8 mouse cellular contexts compared by ENCODE assay signal in genomic region chr13:98504661-98505488, GRCm38 (mm10). TPM values are rescaled to one million over a fixed set of nuclear protein-coding genes. Genes with fewer than 3 reads are reported as not detected.
A peak's percentile ranks its signal among the peaks of the same experiment; 100 is the strongest.
DNase-seq lines count a peak whose midpoint lies in the region; ATAC-seq and TF ChIP-seq lines count a peak whose summit lies in the region.

No protein-coding gene starts in this region.

- H3K27ac ChIP-seq in gastrocnemius, adult 2 months = no peak overlapping the region
- no peak overlapping the region for H3K27ac ChIP-seq in heart, embryonic 14.5 days (replicated peaks in 1 of 2; ENCODE audit: control insufficient read depth in 1 of 2, insufficient read depth in 1 of 2, low read depth in 2 of 2, low read length in 2 of 2)
- H3K27ac ChIP-seq in limb, embryonic 13.5 days = no peak overlapping the region

- H3K4me2 ChIP-seq in heart, embryonic 14.5 days (ENCODE audit: low read length) = peak overlapping the region; percentile 67
- peak overlapping the region; percentile 88 for H3K4me2 ChIP-seq in limb, embryonic 13.5 days (replicated peaks)

- no peak for TF ChIP-seq POLR2A in brain, embryonic 14.5 days (IDR thresholded peaks at IDR 0.05; ENCODE audit: borderline replicate concordance, extremely low read depth, insufficient read depth, insufficient read length, poor library complexity, severe bottlenecking)

- H3K27me3 ChIP-seq in heart, embryonic 14.5 days (ENCODE audit: control insufficient read depth, insufficient read depth, low read length) = peaks cover 82% of the 10 kb centered on the region
- peaks cover 82% of the 10 kb centered on the region for H3K27me3 ChIP-seq in limb, embryonic 13.5 days

- peak overlapping the region; percentile 68 for H3K4me3 ChIP-seq in gastrocnemius, adult 2 months
- peak overlapping the region; percentile 37 to 42 for H3K4me3 ChIP-seq in heart, embryonic 14.5 days (ENCODE audit: control insufficient read depth in 1 of 2, insufficient read depth in 1 of 2, low read depth in 1 of 2, low read length in 2 of 2)
- peak overlapping the region; percentile 47 for H3K4me3 ChIP-seq in limb, embryonic 13.5 days

- TF ChIP-seq CTCF in gastrocnemius, adult 2 months (IDR thresholded peaks at IDR 0.05) = no peak
- no peak for TF ChIP-seq CTCF in brain, embryonic 14.5 days (IDR thresholded peaks at IDR 0.05; ENCODE audit: borderline replicate concordance, extremely low read depth, insufficient read depth, insufficient read length)

- ATAC-seq in heart, embryonic 14.5 days (ENCODE audit: insufficient number of reproducible peaks, insufficient read depth, low FRiP score, low read depth) = no peak
- peak; percentile 46 for ATAC-seq in limb, embryonic 13.5 days (ENCODE audit: low FRiP score, low read depth)

- under 1% methylated on average over 51 of the region's 51 CpGs for WGBS in heart, embryonic 14.5 days
- under 1% methylated on average over 47 of the region's 51 CpGs for WGBS in limb, embryonic 13.5 days

- no peaks in the 10 kb centered on the region for H3K36me3 ChIP-seq in heart, embryonic 14.5 days (ENCODE audit: control insufficient read depth, insufficient read depth, low read length)
- H3K36me3 ChIP-seq in limb, embryonic 13.5 days = no peaks in the 10 kb centered on the region

- H3K4me1 ChIP-seq in heart, embryonic 14.5 days (ENCODE audit: control insufficient read depth in 2 of 2, insufficient read depth in 2 of 2, low read length in 2 of 2) = peaks cover 12 to 17% of the 10 kb centered on the region in 2 experiments
- H3K4me1 ChIP-seq in limb, embryonic 13.5 days = peaks cover 34% of the 10 kb centered on the region

- no peak overlapping the region for H3K9ac ChIP-seq in heart, embryonic 14.5 days (ENCODE audit: low read length)
- H3K9ac ChIP-seq in limb, embryonic 13.5 days = peak overlapping the region; percentile 54

- no peaks in the 10 kb centered on the region; the same call in 1 of the 2 replicates for H3K9me3 ChIP-seq in heart, embryonic 14.5 days (ENCODE audit: control insufficient read depth, low read length)
- H3K9me3 ChIP-seq in limb, embryonic 13.5 days = no peaks in the 10 kb centered on the region

- intact Hi-C loops in gastrocnemius, adult 2 months (cut with DNase I) = loop anchor here (10.0 kb wide), 1 partner anchor 150 kb away; the partner anchor contains the start of gene Foxd1

- peak; percentile 63 for DNase-seq in gastrocnemius, adult 2 months
- no peak for DNase-seq in gastrocnemius, postnatal 25 days
- peak; percentile 56 for DNase-seq in brain, embryonic 14.5 days (ENCODE audit: low read depth)
- DNase-seq in retina, embryonic 14.5 days (ENCODE audit: low spot score) = peak; percentile 72
- DNase-seq in cerebellum, adult 9-10 months = no peak
- no peak for DNase-seq in layer of hippocampus, postnatal 10 days (ENCODE audit: low spot score in 2 of 2)

RNA-seq across cellular contexts. Expression of gene Gm10320, which starts 13.1 kb away (rescaled TPM):
- total RNA-seq in gastrocnemius, adult 2 months (2021) = not detected
- total RNA-seq in gastrocnemius, postnatal 25 days (2021) = not detected
- 0.71 and 0.98 TPM in 2 replicates for polyA plus RNA-seq in brain, embryonic 14.5 days (2012; rRNA removed)
- 0.81 and 1.2 TPM in 2 replicates for polyA plus RNA-seq in heart, embryonic 14.5 days (2014; fragmentation: Nextera tagmentation; extraction: Ambion mirVana)
- 1.8 and 3.4 TPM in 2 replicates for polyA plus RNA-seq in limb, embryonic 13.5 days (2015; fragmentation: Nextera tagmentation; extraction: Ambion mirVana)
- total RNA-seq in layer of hippocampus, postnatal 10 days (2021) = not detected

Comparison
In these comparisons a context has a peak if more than half of its experiments do, and no peak if none do; other contexts are left out.
1. DNase-seq: peak in gastrocnemius, adult 2 months (single experiment), brain, embryonic 14.5 days (single experiment) and retina, embryonic 14.5 days (single experiment); none in gastrocnemius, postnatal 25 days (single experiment), cerebellum, adult 9-10 months (single experiment) and layer of hippocampus, postnatal 10 days (0 of 2).
2. Peak in every context shown above with its lines, with median percentiles within 50 percentile points of each other: H3K4me3 ChIP-seq.